Mouse (Mus musculus) C2C12 (cell line): ENCODE results near the gene Akap13. TPM values are rescaled to one million over a fixed set of nuclear protein-coding genes. Genes with fewer than 3 reads are reported as not detected.

ENCODE experiments used
- H3K27me3 ChIP-seq: one replicate; pipeline ENCODE4 v1.6.1; 2011; ENCODE audit not compliant: control insufficient read depth, insufficient read depth, insufficient read length
- H3K36me3 ChIP-seq: one replicate; pipeline ENCODE4 v1.6.1; 2011; ENCODE audit not compliant: control insufficient read depth, insufficient read depth
- H3K4me3 ChIP-seq: one replicate; pipeline ENCODE4 v1.5.1; 2011; ENCODE audit warnings: mild to moderate bottlenecking, control low read depth; ENCODE audit not compliant: poor library complexity, insufficient read depth, severe bottlenecking
- H3K79me2 ChIP-seq: one replicate; pipeline ENCODE4 v1.6.1; 2011; ENCODE audit not compliant: control insufficient read depth, insufficient read depth
- H3K79me3 ChIP-seq: one replicate; pipeline ENCODE4 v1.6.1; 2011; ENCODE audit warnings: low read depth, control low read depth
- H3ac ChIP-seq: one replicate; pipeline ENCODE3; 2011; ENCODE audit warnings: low read depth; ENCODE audit not compliant: control insufficient read depth, insufficient read length
- CEBPB ChIP-seq: IDR thresholded peaks from one replicate; pipeline ENCODE4 v1.6.1; 2011; ENCODE audit warnings: low read depth, mild to moderate bottlenecking, control low read depth, moderate library complexity
- CTCF ChIP-seq: IDR thresholded peaks from one replicate; pipeline ENCODE4 v1.5.1; 2011; ENCODE audit not compliant: control insufficient read depth, insufficient read depth, insufficient read length
- FOSL1 ChIP-seq: IDR thresholded peaks from one replicate; pipeline ENCODE4 v1.8.0; 2011; ENCODE audit warnings: mild to moderate bottlenecking, low read length; ENCODE audit not compliant: poor library complexity, insufficient read depth, severe bottlenecking
- MAX ChIP-seq: IDR thresholded peaks from one replicate; pipeline ENCODE4 v1.6.1; 2011; ENCODE audit warnings: mild to moderate bottlenecking, control low read depth
- MYOD1 ChIP-seq: IDR thresholded peaks from one replicate; pipeline ENCODE4 v1.6.1; 2011; ENCODE audit warnings: low read depth; ENCODE audit not compliant: control insufficient read depth, insufficient read length
- MYOG ChIP-seq: IDR thresholded peaks from one replicate; pipeline ENCODE4 v1.6.1; 2011; ENCODE audit not compliant: control insufficient read depth, insufficient read length; ENCODE audit errors: extremely low read depth
- USF1 ChIP-seq: IDR thresholded peaks from one replicate; pipeline ENCODE4 v1.6.1; 2011; ENCODE audit warnings: low read depth, mild to moderate bottlenecking, control low read depth, moderate library complexity
- polyA plus RNA-seq: library from polyadenylated mRNA; unstranded; fragments of >200 nt; fragmentation: generic; extraction: Trizol; gene quantifications from one replicate; pipeline ENCODE4 v1.2.1, GENCODE M21; 2012; ENCODE audit warnings: missing spikeins

Gene Akap13
- polyA plus RNA-seq, 1 experiment: 11.1 TPM

DNA sequence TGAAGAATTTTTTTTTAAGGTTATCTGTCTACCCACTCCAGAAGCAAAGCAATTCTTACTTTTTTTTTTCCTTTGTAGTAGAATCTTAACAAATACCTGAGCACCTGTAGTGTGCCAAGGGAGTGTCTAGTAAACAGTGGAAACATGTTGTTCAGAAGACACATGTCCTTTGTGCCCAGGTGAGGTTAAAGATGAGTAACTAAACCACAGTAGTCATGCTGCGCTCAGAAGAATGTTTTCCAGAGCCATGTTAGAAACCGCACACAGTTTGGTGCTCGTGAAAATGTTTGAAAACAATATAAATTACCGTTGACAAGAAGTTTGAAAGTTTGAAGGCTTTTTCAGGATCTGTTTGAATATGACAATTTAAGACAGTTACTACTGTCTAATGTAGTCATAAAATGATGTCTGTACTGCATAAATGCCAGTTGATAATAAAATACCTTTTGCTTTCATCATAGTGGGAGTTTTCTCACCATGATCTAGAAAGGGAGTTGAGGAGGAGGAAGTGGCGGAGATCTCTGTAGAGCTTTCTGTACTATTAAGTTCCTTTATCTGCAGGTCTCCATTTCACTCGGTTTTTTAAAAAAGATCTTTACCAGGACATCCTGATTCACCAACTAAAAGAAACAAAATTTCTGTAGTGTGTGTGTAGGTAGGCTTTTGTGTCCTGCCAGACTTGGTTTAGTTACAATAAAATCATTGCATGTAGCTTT, 145.2 kb downstream of the Akap13 start:
- H3K36me3 ChIP-seq: no peaks in the 10 kb centered on the region
- no peaks in the 10 kb centered on the region for H3K79me3 ChIP-seq
- H3ac ChIP-seq: no peak overlapping the region
- no peaks in the 10 kb centered on the region for H3K79me2 ChIP-seq
- no peak for TF ChIP-seq CEBPB
- TF ChIP-seq MYOD1: no peak
- TF ChIP-seq FOSL1: no peak
- no peak for TF ChIP-seq CTCF
- TF ChIP-seq USF1: no peak
- TF ChIP-seq MYOG: no peak
- no peak for TF ChIP-seq MAX
- H3K4me3 ChIP-seq: no peak overlapping the region
- H3K27me3 ChIP-seq: no peaks in the 10 kb centered on the region

DNA sequence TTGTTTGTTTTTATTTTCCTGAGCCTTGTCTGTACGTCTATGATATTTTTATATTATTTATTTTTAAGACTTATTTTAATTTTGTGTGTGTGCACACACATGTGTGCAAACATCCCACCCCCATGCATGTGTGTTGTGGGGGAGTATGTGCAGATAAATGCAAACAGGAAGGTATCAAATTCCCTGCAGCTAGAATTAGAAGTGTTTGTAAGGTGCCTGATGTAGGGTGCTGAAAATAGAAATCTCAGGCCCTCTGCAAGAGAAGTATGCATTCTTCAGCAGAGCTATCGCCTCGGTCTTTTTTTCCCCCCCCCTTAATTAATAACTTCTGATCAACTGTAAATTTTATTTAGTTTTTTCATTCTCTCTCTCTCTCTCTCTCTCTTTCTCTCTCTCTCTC, 151.9 kb downstream of the Akap13 start:
- no peaks in the 10 kb centered on the region for H3K27me3 ChIP-seq
- H3K36me3 ChIP-seq: peaks cover 12% of the 10 kb centered on the region
- H3K79me2 ChIP-seq: no peaks in the 10 kb centered on the region
- no peak for TF ChIP-seq MYOG
- TF ChIP-seq CEBPB: no peak
- TF ChIP-seq CTCF: no peak
- no peak for TF ChIP-seq USF1
- no peaks in the 10 kb centered on the region for H3K79me3 ChIP-seq
- no peak overlapping the region for H3K4me3 ChIP-seq
- no peak overlapping the region for H3ac ChIP-seq

DNA sequence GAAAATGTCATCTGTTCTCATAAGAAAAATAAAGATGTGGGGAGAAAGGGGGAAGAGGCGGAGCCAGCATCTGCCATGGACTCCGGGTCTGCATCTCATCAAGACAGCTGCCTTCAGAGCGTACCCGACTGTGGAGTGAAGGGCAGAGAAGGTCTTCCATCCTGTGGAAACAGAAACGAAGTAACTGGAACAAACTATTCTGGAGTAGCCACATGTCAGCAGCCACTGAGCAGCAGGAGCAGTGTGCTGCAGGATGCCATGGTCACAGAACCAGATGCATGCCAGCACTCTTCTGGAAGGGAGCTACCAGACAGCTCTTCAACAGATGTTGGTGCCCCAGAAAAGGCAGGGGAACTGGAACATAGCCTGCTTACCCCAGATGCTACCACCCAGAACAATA, 153.4 kb downstream of the Akap13 start:
- Histone ChIP-seq H3K79me3 (no peaks in the 10 kb centered on the region), H3K79me2 (no peaks in the 10 kb centered on the region), H3K36me3 (peaks cover 12% of the 10 kb centered on the region), H3K4me3 (no peak overlapping the region), H3ac (no peak overlapping the region), H3K27me3 (no peaks in the 10 kb centered on the region)
- TF ChIP-seq MYOD1 (no peak), FOSL1 (no peak), CEBPB (no peak), CTCF (no peak), MAX (no peak)

DNA sequence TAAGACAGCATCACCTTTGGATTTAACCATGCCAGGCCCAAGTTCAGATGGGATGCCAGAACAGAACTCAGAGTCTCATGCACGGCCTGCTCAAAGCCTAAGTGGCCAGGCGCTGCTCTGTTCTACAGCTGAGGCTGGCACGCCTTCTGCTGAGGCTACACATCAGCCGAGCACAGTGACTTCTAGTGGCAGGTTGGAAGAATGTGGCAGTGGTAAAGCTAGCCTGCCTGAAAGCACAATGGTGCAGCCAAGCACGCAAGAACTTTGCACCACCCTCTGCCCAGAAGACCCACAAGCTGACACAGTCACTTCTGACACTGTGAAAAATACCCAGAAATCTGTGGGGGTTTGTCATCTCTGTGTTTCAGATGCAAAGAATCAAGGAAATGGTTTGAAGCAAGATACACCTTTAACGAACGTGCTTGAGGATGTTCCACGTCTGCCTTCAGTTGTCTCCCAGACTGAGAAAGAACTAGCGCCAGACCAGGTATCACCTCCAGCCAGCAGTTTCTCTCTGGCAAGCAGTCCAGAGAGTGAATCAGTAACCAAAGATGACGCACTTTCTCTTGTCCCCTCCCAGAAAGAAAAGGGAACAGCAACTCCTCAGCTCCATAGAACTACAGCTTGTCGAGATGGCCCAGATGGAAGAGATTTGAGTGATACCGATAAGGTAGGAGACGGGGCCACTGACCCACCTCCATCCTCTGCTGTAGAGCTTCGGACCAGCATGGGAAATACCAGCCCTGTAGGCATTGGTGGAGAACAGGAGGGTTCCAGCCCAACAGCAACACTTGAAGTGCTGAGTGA, 154.3 kb downstream of the Akap13 start:
- H3K79me2 ChIP-seq: no peaks in the 10 kb centered on the region
- H3K4me3 ChIP-seq: no peak overlapping the region
- H3ac ChIP-seq: no peak overlapping the region
- TF ChIP-seq CEBPB (no peak), MYOG (no peak), CTCF (no peak), USF1 (no peak), FOSL1 (no peak), MYOD1 (no peak), MAX (no peak)
- H3K79me3 ChIP-seq: no peaks in the 10 kb centered on the region
- no peaks in the 10 kb centered on the region for H3K27me3 ChIP-seq
- H3K36me3 ChIP-seq: peaks cover 12% of the 10 kb centered on the region

DNA sequence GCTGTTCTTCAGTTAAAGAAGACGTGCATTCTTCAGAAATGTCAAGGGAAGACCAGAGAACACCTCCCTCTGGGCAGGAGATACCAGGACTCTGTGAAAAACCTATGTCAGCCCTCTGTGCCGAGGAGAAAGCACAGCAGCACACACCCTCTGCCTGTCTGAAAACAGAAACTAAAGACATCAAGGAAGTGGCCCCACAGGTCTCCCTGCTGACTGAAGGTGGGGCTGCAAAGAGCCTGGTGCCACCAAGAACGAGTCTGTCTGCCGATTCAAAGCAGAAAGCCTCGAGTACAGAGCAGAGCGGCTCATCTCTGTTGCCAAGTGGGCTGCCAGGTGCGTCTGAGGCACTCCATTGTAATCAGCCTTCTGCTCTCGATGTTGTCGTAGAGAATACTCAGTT, 155.1 kb downstream of the Akap13 start:
- H3K27me3 ChIP-seq: no peaks in the 10 kb centered on the region
- no peak overlapping the region for H3ac ChIP-seq
- TF ChIP-seq USF1 (no peak), CEBPB (no peak), FOSL1 (no peak), MAX (no peak), CTCF (no peak), MYOD1 (no peak), MYOG (no peak)
- no peaks in the 10 kb centered on the region for H3K79me3 ChIP-seq
- no peak overlapping the region for H3K4me3 ChIP-seq
- peaks cover 12% of the 10 kb centered on the region for H3K36me3 ChIP-seq
- H3K79me2 ChIP-seq: no peaks in the 10 kb centered on the region
